20 mouse cellular contexts compared by ENCODE assay signal in genomic region chr2:145760121-145760520, GRCm38 (mm10).
A peak's percentile ranks its signal among the peaks of the same experiment; 100 is the strongest.
DNase-seq lines count a peak whose midpoint lies in the region; ATAC-seq and TF ChIP-seq lines count a peak whose summit lies in the region.
"Had no signal": no experiment of that assay in that cellular context is flagged by ENCODE, and none has a peak within 500 bp of the region (broad histone marks: within the 10 kb centered on the region; RNA-seq: fewer than 3 reads in every experiment).

No protein-coding gene starts in this region.

- no peaks in the 10 kb centered on the region for H3K36me3 ChIP-seq in kidney, adult 2 months (ENCODE audit: control insufficient read depth, insufficient read depth, low read length)
- no peaks in the 10 kb centered on the region for H3K36me3 ChIP-seq in midbrain, embryonic 15.5 days (replicated peaks)
- H3K36me3 ChIP-seq: embryonic facial prominence, embryonic 15.5 days; forebrain, embryonic 12.5 days; heart, embryonic 10.5 days; hindbrain, embryonic 13.5 days had no signal

- no peaks in the 10 kb centered on the region for H3K9me3 ChIP-seq in midbrain, embryonic 15.5 days
- H3K9me3 ChIP-seq: embryonic facial prominence, embryonic 15.5 days; forebrain, embryonic 12.5 days; heart, embryonic 10.5 days; hindbrain, embryonic 13.5 days had no signal

- TF ChIP-seq CTCF in kidney, adult 2 months (conservative IDR thresholded peaks at IDR 0.05; ENCODE audit: insufficient read depth, insufficient read length, low read depth, low read length) = no peak
- no peak for TF ChIP-seq CTCF in embryonic fibroblast, embryonic 13.5 days (IDR thresholded peaks at IDR 0.05; ENCODE audit: borderline replicate concordance, insufficient read depth, low read length)

- WGBS in kidney, adult 2 months = 47% methylated on average over 3 of the region's 3 CpGs
- WGBS in midbrain, embryonic 15.5 days = 77% methylated on average over 3 of the region's 3 CpGs

- no peak overlapping the region for H3K9ac ChIP-seq in midbrain, embryonic 15.5 days
- H3K9ac ChIP-seq: embryonic facial prominence, embryonic 15.5 days; forebrain, embryonic 12.5 days; hindbrain, embryonic 13.5 days had no signal

- DNase-seq in kidney, adult 2 months = peak; percentile 28
- no peak for DNase-seq in kidney, postnatal 14 days
- DNase-seq in 3T3-L1 (ENCODE audit: low read depth, low spot score) (peak; percentile 85), NIH3T3 (ENCODE audit: low read depth) (peak; percentile 79)
- DNase-seq in spleen, postnatal 36 days (ENCODE audit: low spot score in 2 of 2) = no peak
- DNase-seq in urinary bladder, postnatal 14 days (ENCODE audit: low spot score) = no peak
- DNase-seq: adrenal gland, postnatal 10 days; cerebellum, adult 11 months; cerebellum, adult 8-10 months; cerebellum, postnatal 25 days; gastrocnemius, postnatal 25 days; heart, postnatal 10 days had no signal

- no peak for TF ChIP-seq POLR2A in kidney, adult 2 months (IDR thresholded peaks at IDR 0.05; ENCODE audit: low read depth, low read length)
- TF ChIP-seq POLR2A in embryonic fibroblast, embryonic 13.5 days (IDR thresholded peaks at IDR 0.05; ENCODE audit: low read depth, low read length) = no peak

- H3K4me3 ChIP-seq in kidney, adult 2 months (ENCODE audit: insufficient read depth, low read depth, low read length) = no peak overlapping the region
- H3K4me3 ChIP-seq in embryonic fibroblast, embryonic 13.5 days (ENCODE audit: insufficient read depth, low read length) = no peak overlapping the region
- no peak overlapping the region for H3K4me3 ChIP-seq in midbrain, embryonic 15.5 days
- H3K4me3 ChIP-seq: embryonic facial prominence, embryonic 15.5 days; forebrain, embryonic 12.5 days; heart, embryonic 10.5 days; hindbrain, embryonic 13.5 days had no signal

- H3K27ac ChIP-seq in kidney, adult 2 months (ENCODE audit: insufficient read depth, low read depth, low read length) = no peak overlapping the region
- peak overlapping the region; percentile 86 for H3K27ac ChIP-seq in embryonic fibroblast, embryonic 13.5 days (ENCODE audit: insufficient read depth, low read length)
- H3K27ac ChIP-seq in midbrain, embryonic 15.5 days = no peak overlapping the region
- H3K27ac ChIP-seq: embryonic facial prominence, embryonic 15.5 days; forebrain, embryonic 12.5 days; heart, embryonic 10.5 days; hindbrain, embryonic 13.5 days; hindbrain, postnatal 0 days had no signal

- H3K4me2 ChIP-seq in midbrain, embryonic 15.5 days = no peak overlapping the region
- H3K4me2 ChIP-seq: embryonic facial prominence, embryonic 15.5 days; forebrain, embryonic 12.5 days; hindbrain, embryonic 13.5 days had no signal

- ATAC-seq in midbrain, embryonic 15.5 days (replicated peaks) = no peak
- ATAC-seq: forebrain, embryonic 16.5 days; hindbrain, postnatal 0 days had no signal

- no peaks in the 10 kb centered on the region for H3K27me3 ChIP-seq in kidney, adult 2 months (replicated peaks; ENCODE audit: control insufficient read depth, insufficient read depth, low read length)
- no peaks in the 10 kb centered on the region for H3K27me3 ChIP-seq in midbrain, embryonic 15.5 days (replicated peaks)
- H3K27me3 ChIP-seq: embryonic facial prominence, embryonic 15.5 days; forebrain, embryonic 12.5 days; hindbrain, embryonic 13.5 days had no signal

- no peaks in the 10 kb centered on the region for H3K4me1 ChIP-seq in kidney, adult 2 months (ENCODE audit: control insufficient read depth, insufficient read depth, low read length)
- peaks cover 10% of the 10 kb centered on the region for H3K4me1 ChIP-seq in embryonic fibroblast, embryonic 13.5 days (ENCODE audit: control insufficient read depth, insufficient read depth, low read length)
- H3K4me1 ChIP-seq in midbrain, embryonic 15.5 days = no peaks in the 10 kb centered on the region

Comparison
In these comparisons a context has a peak if more than half of its experiments do, and no peak if none do; other contexts are left out.
1. DNase-seq: peak in kidney, adult 2 months (single experiment), 3T3-L1 (single experiment) and NIH3T3 (single experiment); none in kidney, postnatal 14 days (single experiment), spleen, postnatal 36 days (0 of 2) and urinary bladder, postnatal 14 days (single experiment).